Mouse (Mus musculus) olfactory bulb, adult 2 months (tissue): ENCODE results near the gene Pqbp1. TPM values are rescaled to one million over a fixed set of nuclear protein-coding genes. Genes with fewer than 3 reads are reported as not detected.

Experiments
- H3K27ac ChIP-seq: fragments of 200-500 bp; 2 replicates; pipeline ENCODE4 v1.5.1; 2012; ENCODE audit warnings: low read depth, low read length; ENCODE audit not compliant: insufficient read depth
- H3K4me1 ChIP-seq: fragments of 200-500 bp; 2 replicates; pipeline ENCODE4 v1.6.1; 2012; ENCODE audit warnings: low read length; ENCODE audit not compliant: control insufficient read depth, insufficient read depth
- H3K4me3 ChIP-seq: fragments of 200-500 bp; 2 replicates; pipeline ENCODE4 v1.5.1; 2012; ENCODE audit warnings: mild to moderate bottlenecking, low read depth, low read length, moderate library complexity; ENCODE audit not compliant: insufficient read depth
- CTCF ChIP-seq: fragments of 200-500 bp; IDR thresholded peaks from 2 replicates; pipeline ENCODE4 v1.5.1; 2012; ENCODE audit warnings: low read depth, mild to moderate bottlenecking, low read length, moderate library complexity; ENCODE audit not compliant: insufficient read depth
- POLR2A ChIP-seq: fragments of 200-500 bp; IDR thresholded peaks from 2 replicates; pipeline ENCODE4 v1.6.1; 2012; ENCODE audit warnings: mild to moderate bottlenecking, low read depth, low read length, moderate library complexity; ENCODE audit not compliant: insufficient read depth
- WGBS: fragments of 180-500 bp; shearing (Covaris S2); methylation state at CpG from one replicate; pipeline ENCODE4 v1.1.7; 2018; 5-methylcytosine and 5-hydroxymethylcytosine counted together
- polyA plus RNA-seq: library from polyadenylated mRNA; stranded (reverse); fragments of >200 nt; gene quantifications from 2 replicates; pipeline ENCODE4 v1.2.4, GENCODE M21; 2012; ENCODE audit warnings: low replicate concordance; ENCODE audit not compliant: missing spikeins, insufficient read depth, insufficient read length

The Pqbp1 gene
- polyA plus RNA-seq, result not detected in 2 replicates

DNA sequence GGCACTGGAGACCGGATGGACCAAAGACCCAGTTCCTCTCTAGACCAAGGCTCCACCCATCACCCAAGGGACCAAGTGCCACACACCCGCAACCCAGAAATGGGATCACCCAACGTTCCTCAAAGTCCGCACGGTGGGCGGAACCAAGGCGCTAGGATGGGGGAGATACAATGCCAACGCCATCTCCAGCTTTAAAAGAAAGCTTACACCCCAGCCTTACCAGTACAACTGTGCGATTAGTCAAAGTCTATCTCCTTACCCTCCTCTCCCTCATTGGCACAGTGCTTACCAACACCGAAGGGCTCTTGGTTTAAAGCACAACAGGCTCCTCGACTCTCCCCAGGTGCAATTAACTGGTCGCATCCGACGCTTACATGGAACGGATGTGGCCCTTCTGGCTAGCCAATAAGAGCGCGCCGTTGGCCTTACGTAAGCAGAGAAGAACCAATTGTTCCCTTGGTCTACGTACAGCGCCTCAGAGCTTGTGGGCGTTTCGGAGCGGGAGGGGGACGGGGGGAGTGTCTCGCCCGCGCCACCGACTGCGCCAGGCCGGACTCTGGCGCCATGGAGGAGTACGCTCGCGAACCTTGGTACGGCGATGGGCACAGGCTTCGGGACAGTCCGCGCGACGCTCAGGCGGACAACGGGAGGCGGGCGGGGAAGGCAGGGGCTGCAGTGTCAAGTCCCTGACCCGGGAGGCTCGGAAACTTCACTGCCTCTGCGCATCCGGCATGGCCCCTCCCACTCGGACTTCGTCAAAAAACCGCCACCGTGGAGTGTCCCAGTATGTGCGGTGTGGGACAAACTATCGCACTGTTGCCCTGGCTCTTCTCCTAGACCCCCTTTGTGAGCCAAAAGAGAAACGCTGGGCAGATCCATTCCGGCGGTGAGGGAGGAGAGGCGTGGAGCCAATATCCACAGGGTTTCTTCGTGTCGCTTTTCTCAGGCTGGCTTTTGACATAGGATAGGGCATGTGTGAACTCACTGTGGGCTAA lies at the start of gene Pqbp1, which contains the start of gene Timm17b:
TSS of gene Pqbp1 (minus strand) at position 390 of the 995 bp plus-strand sequence.
TSS of gene Timm17b (plus strand) at position 478 of the 995 bp plus-strand sequence.
- H3K4me3 ChIP-seq, result peak within 1 kb of the TSS; percentile 65
- TF ChIP-seq POLR2A (peak; percentile 60; the same call in 1 of the 2 replicates), CTCF (no peak)
- H3K4me1 ChIP-seq, result no peaks in the 10 kb centered on the region; the same call in 1 of the 2 replicates
- H3K27ac ChIP-seq, result peak within 1 kb of the TSS; percentile 98
- WGBS, result 12% methylated on average over 62 of the region's 62 CpGs

DNA sequence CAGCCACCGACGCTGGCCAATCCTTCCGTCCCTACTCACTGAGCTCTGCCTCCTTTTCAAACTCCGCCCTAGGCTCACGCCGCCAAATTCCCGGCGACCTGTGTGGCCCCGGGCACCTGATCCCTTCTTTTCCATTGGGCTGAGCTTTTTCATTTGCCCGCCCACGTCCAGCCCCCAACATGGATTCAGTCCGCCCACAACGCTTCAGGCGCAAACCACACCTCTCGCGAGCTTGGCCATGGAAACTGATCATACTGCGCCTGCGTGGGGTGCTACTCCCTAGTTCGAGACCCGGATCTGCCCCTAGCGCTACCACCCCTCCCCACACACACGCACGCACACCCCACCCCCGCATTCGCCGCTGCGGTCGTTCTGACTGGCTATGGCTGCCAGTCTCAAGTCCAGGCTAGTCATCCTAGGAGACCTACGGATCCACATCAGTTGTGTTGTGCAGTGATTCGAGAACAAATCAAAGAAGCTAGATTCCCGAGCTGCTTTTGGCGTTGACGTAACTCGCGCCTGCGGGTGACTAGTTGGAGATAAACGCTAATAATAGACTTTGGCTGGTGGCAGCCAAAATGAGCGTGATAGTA lies 48.9 kb upstream of the Pqbp1 start:
- peak overlapping the region; percentile 90 for H3K27ac ChIP-seq
- peaks cover 8% of the 10 kb centered on the region for H3K4me1 ChIP-seq
- WGBS, result 11% methylated on average over 38 of the region's 38 CpGs
- peak overlapping the region; percentile 58 for H3K4me3 ChIP-seq
- no peak for TF ChIP-seq POLR2A
- no peak for TF ChIP-seq CTCF

DNA sequence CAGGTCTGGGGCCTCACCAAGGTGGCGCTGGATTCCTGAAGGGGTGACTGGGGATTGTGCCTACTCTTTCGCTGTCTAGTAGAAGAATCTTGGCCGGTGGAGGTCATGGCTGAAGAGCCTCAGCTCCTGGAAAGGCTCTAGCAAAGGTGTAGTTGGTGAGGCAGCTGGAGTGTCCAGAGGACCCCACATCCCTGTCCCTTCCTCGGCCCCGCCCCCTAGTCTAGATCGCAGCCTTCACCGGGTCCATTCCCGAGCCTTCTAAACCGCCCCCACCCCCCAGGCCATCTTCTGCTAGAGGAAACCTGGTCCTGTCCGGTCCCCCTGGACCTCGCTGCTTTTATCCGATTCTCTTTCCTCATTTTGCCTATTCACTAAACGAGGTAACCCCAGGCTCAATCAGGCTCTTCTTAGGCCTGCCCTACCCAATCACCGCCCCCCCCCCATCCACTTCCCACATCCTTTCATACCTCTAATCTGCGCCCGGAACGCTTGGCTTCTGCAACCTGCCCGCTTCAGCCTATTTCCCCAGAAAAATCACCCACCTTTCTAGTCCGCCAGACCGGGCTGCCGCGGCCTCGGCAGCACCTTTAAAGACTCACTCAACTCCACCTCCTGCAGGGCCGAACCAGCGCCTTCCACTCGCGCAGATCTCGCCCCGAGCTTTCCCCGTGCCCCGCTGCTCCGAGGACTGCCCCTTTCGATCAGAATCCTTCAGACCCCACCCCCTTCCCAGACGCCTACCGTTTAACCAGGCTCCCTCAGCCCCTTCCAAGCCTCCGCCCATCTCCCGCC lies 48.2 kb upstream of the Pqbp1 start, which contains the start of gene Hdac6:
TSS of gene Hdac6 (minus strand) at position 782 of the 792 bp plus-strand sequence.
- TF ChIP-seq CTCF (no peak), POLR2A (peak; percentile 55; the same call in 1 of the 2 replicates)
- H3K27ac ChIP-seq, result peak within 1 kb of the TSS; percentile 90
- WGBS, result 22% methylated on average over 37 of the region's 37 CpGs
- peak within 1 kb of the TSS; percentile 58 for H3K4me3 ChIP-seq
- H3K4me1 ChIP-seq, result peaks cover 8% of the 10 kb centered on the region

DNA sequence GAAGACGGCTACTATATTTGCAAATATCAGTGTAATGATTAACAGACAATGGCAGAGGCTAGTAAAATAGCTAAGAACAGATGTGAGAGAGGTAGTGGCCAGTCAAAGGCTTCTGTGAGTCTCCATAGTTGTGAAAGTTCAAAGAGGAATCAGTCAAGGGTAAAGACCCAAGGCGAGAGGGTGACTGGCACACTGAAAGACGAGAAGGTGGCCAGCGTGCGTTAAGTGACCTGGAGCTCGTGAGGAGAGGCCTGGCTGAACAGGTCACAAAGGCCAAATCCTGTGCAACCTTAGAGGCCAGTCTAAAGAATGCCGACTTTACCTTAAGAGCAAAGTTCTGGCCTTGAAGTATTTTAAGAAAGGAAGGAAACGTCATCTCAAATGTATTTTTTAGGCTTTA lies 46.5 kb upstream of the Pqbp1 start:
- WGBS, result 84% methylated on average over 8 of the region's 8 CpGs
- H3K4me3 ChIP-seq, result no peak overlapping the region
- peaks cover 8% of the 10 kb centered on the region for H3K4me1 ChIP-seq
- no peak for TF ChIP-seq POLR2A
- no peak for TF ChIP-seq CTCF
- no peak overlapping the region for H3K27ac ChIP-seq

DNA sequence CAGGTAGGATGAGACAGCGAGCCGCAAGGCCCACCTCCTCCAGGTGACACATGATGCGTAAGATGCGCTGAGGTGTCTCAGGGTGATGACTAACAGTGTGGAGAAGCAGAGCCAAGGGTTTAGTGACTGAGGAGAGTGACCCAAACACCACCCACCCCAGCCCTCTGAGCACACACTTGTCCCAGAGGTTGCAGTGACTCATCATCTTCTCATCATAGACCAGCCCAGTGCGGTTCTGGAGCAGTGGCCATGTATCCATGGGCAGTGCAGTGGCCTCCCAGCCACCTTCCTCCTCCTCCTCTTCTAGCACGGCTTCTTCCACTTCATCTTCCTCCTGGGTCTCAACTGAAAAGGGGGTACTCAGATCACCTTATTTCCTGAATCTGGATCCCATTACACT lies 38.6 kb upstream of the Pqbp1 start:
- TF ChIP-seq POLR2A (no peak), CTCF (no peak)
- Histone ChIP-seq H3K27ac (no peak overlapping the region), H3K4me1 (no peaks in the 10 kb centered on the region), H3K4me3 (no peak overlapping the region)
- WGBS, result 90% methylated on average over 6 of the region's 6 CpGs

DNA sequence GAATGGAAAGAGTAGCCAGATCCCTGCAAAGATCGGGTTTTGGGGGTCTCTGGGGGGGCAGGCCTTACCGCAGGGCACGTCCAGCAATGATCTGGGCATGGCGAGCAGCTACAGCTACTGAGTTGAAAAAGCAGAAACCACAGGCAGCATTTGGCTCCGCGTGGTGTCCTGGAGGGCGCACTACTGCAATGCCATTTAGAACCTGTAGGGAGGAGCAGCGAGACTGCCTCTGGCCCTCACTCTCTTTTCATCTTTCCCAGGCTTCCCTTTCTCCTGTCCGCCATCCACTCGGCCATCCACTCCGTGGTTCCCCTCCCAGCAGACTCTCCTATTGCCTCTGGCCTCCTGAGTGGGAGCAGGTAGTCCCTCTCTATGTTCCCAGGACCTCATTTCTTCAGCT lies 37.8 kb upstream of the Pqbp1 start:
- 63% methylated on average over 11 of the region's 11 CpGs for WGBS
- Histone ChIP-seq H3K27ac (no peak overlapping the region), H3K4me1 (no peaks in the 10 kb centered on the region), H3K4me3 (no peak overlapping the region)
- TF ChIP-seq POLR2A (no peak), CTCF (no peak)

DNA sequence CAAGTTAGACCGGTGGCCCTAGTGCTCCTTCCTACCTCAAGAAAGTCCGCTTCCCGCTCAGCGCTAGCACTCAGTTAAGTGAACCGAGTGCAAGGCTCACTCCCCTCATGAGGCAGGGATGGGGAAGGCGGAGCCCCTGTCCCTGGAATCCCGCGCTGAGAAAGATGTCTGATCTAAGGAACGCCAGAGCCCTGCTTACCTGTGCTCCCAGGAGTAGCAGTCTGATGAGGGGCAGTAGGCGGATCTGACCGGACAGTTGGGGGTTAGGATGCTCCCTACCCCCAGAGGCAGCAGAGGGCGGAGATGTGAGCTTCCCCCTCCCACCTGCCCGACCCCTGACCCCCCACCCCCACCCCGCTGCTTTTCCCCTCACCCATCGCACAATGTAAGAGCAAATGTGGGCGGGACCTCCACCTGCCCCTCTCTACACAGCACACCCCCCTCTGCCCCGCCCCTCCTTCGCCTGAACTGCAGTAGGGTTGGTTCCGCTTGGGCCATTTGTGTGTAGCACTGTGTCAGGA lies 29.3 kb upstream of the Pqbp1 start, which contains the start of gene Eras:
TSS of gene Eras (minus strand) at position 338 of the 521 bp plus-strand sequence.
- Histone ChIP-seq H3K27ac (no peak within 1 kb of the TSS), H3K4me3 (no peak within 1 kb of the TSS)
- WGBS, result 33% methylated on average over 19 of the region's 19 CpGs

DNA sequence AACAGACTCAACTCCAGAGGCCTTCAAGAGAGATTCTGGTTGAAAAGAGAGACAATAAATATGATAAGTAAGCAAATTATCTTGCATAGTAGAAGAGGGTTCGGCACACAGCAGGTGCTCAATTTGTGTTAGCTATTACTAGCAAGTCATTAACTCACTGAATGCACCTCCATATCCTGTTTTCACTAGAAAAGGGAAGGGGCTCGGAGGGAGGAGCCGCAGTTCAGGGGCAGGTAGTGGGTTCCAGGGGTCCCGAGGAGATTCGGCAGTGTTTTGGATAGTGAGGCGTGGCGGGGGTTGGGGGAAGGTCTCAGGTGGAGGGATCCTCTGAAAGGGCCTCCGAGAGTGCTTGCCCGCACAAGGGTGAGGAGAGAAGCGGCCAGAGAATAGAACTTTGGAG lies 28.0 kb upstream of the Pqbp1 start:
- Histone ChIP-seq H3K27ac (no peak overlapping the region), H3K4me3 (no peak overlapping the region), H3K4me1 (peaks cover 10% of the 10 kb centered on the region; the same call in 1 of the 2 replicates)
- no peak for TF ChIP-seq POLR2A
- TF ChIP-seq CTCF, result no peak
- WGBS, result 57% methylated on average over 10 of the region's 10 CpGs

More for the DNA sequence above, 29.3 kb upstream of the Pqbp1 start, which contains the start of gene Eras:
- H3K4me1 ChIP-seq, result no peaks in the 10 kb centered on the region
- no peak for TF ChIP-seq CTCF
- no peak for TF ChIP-seq POLR2A

DNA sequence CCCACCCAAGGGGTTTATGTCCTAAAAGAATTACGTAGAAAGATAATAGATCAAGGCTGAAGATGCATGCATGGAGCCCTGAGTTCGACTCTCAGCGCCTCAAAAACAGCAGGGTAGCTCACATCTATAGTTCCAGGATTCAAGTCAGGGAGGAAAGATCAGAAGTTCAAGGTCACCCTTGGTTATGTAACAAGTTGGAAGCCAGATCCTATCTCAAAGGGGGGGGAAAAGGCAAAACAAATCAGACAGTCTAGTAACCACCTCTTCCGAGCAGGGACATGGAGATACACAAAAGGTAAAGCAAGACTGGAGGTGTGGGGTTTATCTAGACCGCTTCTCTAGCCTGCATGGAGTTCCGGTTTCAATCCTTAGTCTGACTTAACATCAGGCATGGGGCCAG lies 27.2 kb upstream of the Pqbp1 start:
- WGBS, result 80% methylated on average over 6 of the region's 6 CpGs
- Histone ChIP-seq H3K27ac (no peak overlapping the region), H3K4me1 (peaks cover 13% of the 10 kb centered on the region; the same call in 1 of the 2 replicates), H3K4me3 (no peak overlapping the region)
- TF ChIP-seq POLR2A, result no peak
- no peak for TF ChIP-seq CTCF
